Mouse (Mus musculus): ENCODE results near the gene Reep1. TPM values are rescaled to one million over a fixed set of nuclear protein-coding genes. Genes with fewer than 3 reads are reported as not detected.
A peak's percentile ranks its signal among the peaks of the same experiment; 100 is the strongest.

Gene Reep1
- 326 and 374 TPM in 2 replicates for polyA plus RNA-seq (2014; fragmentation: Nextera tagmentation; extraction: Ambion mirVana)

GRCm38 (mm10) chr6:71707511-71708501 is at the start of gene Reep1:
Reep1 (plus strand) TSS chr6:71707561.
- no peaks in the 10 kb centered on the region for H3K9me3 ChIP-seq (ENCODE audit: control insufficient read depth, low read length)
- H3K4me2 ChIP-seq (replicated peaks): peak within 1 kb of the TSS; percentile 88
- H3K36me3 ChIP-seq (replicated peaks; ENCODE audit: control insufficient read depth, insufficient read depth): 0 out of 2 replicates have a peak, but pooled peaks cover 2% of the 10 kb centered on the region
- peak within 1 kb of the TSS; percentile 94 for H3K27ac ChIP-seq
- peak within 1 kb of the TSS; percentile 85 for H3K9ac ChIP-seq
- under 1% methylated on average over 63 of the region's 91 CpGs for WGBS
- ATAC-seq (ENCODE audit: low FRiP score) (peak; percentile 90), DNase-seq (ENCODE audit: low spot score) (peak; percentile 73)
- no peaks in the 10 kb centered on the region for H3K27me3 ChIP-seq (ENCODE audit: control insufficient read depth, insufficient read depth, low read length)
- peak within 1 kb of the TSS; percentile 81 for H3K4me3 ChIP-seq (replicated peaks; ENCODE audit: low read length)
- H3K4me1 ChIP-seq (replicated peaks; ENCODE audit: control insufficient read depth, insufficient read depth, low read length): peaks cover 13% of the 10 kb centered on the region; the same call in 1 of the 2 replicates

DNA sequence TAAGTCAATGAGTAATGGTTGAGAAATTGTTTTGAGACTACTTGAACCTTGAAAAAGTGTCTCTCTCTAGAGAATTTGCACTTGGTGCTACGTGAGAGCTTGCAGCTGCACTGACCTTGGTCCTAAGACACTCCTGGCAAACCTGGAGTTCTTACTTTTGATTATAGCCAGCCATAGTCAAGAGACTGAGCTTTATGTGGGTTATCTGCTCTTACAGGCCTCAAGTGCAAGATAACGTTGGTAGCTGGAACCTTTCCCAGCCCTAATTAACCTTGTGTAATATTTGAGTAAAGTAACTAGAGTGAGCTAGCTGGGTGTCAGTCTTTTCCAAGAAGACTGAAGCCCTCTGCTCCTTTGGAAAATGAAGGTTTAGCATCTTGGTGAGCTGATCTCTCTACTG is 49.1 kb upstream of the Reep1 start:
- no peak overlapping the region for H3K4me3 ChIP-seq (replicated peaks; ENCODE audit: low read length)
- no peaks in the 10 kb centered on the region for H3K27me3 ChIP-seq (ENCODE audit: control insufficient read depth, insufficient read depth, low read length)
- no peaks in the 10 kb centered on the region for H3K4me1 ChIP-seq (replicated peaks; ENCODE audit: control insufficient read depth, insufficient read depth, low read length)
- no peaks in the 10 kb centered on the region for H3K36me3 ChIP-seq (replicated peaks; ENCODE audit: control insufficient read depth, insufficient read depth)
- H3K9me3 ChIP-seq (ENCODE audit: control insufficient read depth, low read length): no peaks in the 10 kb centered on the region
- DNase-seq (ENCODE audit: low spot score) (no peak), ATAC-seq (ENCODE audit: low FRiP score) (no peak)
- 85% methylated on average over 2 of the region's 2 CpGs for WGBS
- no peak overlapping the region for H3K9ac ChIP-seq
- H3K4me2 ChIP-seq (replicated peaks): no peak overlapping the region
- H3K27ac ChIP-seq: no peak overlapping the region

DNA sequence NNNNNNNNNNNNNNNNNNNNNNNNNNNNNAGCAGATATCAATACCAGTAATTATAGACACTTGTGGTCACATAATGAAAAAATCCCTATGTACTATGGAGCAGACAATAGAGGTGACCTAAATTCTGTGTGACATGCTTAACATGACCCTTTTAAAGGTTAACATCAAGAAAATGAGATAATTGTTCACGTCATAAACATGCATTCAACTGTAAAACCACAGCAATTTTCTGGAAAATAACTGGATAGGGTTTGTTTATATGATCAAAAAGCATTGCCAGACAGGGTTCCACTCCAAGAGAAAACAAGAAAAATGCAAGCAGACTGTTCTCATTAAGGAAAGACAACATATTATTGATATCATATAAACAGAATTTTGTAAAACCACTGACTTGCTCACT is 42.9 kb upstream of the Reep1 start:
- no peak for DNase-seq (ENCODE audit: low spot score)
- no peak overlapping the region for H3K4me2 ChIP-seq (replicated peaks)
- no peak overlapping the region for H3K9ac ChIP-seq
- no peaks in the 10 kb centered on the region for H3K9me3 ChIP-seq (ENCODE audit: control insufficient read depth, low read length)
- ATAC-seq (ENCODE audit: low FRiP score): no peak
- no peak overlapping the region for H3K27ac ChIP-seq
- WGBS: 71% methylated on average over 1 of the region's 1 CpGs
- H3K27me3 ChIP-seq (ENCODE audit: control insufficient read depth, insufficient read depth, low read length): no peaks in the 10 kb centered on the region
- H3K36me3 ChIP-seq (replicated peaks; ENCODE audit: control insufficient read depth, insufficient read depth): no peaks in the 10 kb centered on the region
- H3K4me1 ChIP-seq (replicated peaks; ENCODE audit: control insufficient read depth, insufficient read depth, low read length): no peaks in the 10 kb centered on the region
- no peak overlapping the region for H3K4me3 ChIP-seq (replicated peaks; ENCODE audit: low read length)

DNA sequence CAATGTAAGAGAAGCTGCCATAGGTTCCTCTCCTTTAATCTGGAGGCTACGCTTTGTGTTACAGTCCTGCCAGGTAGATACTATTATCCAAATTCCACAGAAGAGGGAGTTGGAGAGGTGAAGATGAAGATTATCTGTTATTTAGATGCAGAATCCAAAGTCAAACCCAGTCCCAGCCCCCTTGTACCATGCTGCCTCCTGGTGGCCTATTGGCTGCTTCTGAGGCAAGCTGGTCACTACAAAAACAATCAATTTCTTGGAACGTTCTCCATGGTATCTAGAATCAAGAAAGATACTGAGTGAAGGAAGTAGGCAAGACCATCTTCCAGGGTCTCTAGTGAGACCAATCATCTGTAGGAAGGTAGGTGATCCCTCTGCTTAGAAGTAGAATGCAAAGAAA is 34.2 kb upstream of the Reep1 start:
- Histone ChIP-seq H3K27ac (no peak overlapping the region), H3K9me3 (ENCODE audit: control insufficient read depth, low read length) (no peaks in the 10 kb centered on the region), H3K4me3 (replicated peaks; ENCODE audit: low read length) (no peak overlapping the region), H3K36me3 (replicated peaks; ENCODE audit: control insufficient read depth, insufficient read depth) (no peaks in the 10 kb centered on the region), H3K4me1 (replicated peaks; ENCODE audit: control insufficient read depth, insufficient read depth, low read length) (no peaks in the 10 kb centered on the region), H3K4me2 (replicated peaks) (no peak overlapping the region), H3K27me3 (ENCODE audit: control insufficient read depth, insufficient read depth, low read length) (no peaks in the 10 kb centered on the region), H3K9ac (no peak overlapping the region)
- no peak for DNase-seq (ENCODE audit: low spot score)
- WGBS: 72% methylated on average over 2 of the region's 2 CpGs
- no peak for ATAC-seq (ENCODE audit: low FRiP score)

DNA sequence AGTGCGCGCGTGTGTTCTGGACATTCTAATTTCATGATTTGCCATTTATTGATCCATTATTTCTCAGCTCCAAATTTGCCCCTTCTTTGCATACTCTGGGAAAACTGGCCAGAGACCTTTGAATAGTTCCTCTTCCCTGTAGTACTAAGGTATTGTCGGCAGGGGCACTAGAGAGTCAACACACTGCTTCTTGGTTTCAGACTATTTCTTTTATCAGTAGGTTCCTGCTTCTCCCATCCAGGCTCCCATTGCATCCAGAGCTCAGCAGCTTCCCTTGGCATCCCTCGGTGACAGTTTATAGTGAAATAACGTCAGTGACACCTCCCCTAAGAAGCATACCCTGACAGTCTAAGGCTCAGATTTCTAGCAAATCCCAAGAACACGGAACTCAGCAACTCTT is 28.5 kb upstream of the Reep1 start:
- no peak overlapping the region for H3K27ac ChIP-seq
- H3K9me3 ChIP-seq (ENCODE audit: control insufficient read depth, low read length): no peaks in the 10 kb centered on the region
- no peak overlapping the region for H3K9ac ChIP-seq
- DNase-seq (ENCODE audit: low spot score) (no peak), ATAC-seq (ENCODE audit: low FRiP score) (no peak)
- no peak overlapping the region for H3K4me2 ChIP-seq (replicated peaks)
- 62% methylated on average over 7 of the region's 7 CpGs for WGBS
- H3K4me1 ChIP-seq (replicated peaks; ENCODE audit: control insufficient read depth, insufficient read depth, low read length): no peaks in the 10 kb centered on the region
- H3K4me3 ChIP-seq (replicated peaks; ENCODE audit: low read length): no peak overlapping the region
- no peaks in the 10 kb centered on the region for H3K27me3 ChIP-seq (ENCODE audit: control insufficient read depth, insufficient read depth, low read length)
- H3K36me3 ChIP-seq (replicated peaks; ENCODE audit: control insufficient read depth, insufficient read depth): no peaks in the 10 kb centered on the region

DNA sequence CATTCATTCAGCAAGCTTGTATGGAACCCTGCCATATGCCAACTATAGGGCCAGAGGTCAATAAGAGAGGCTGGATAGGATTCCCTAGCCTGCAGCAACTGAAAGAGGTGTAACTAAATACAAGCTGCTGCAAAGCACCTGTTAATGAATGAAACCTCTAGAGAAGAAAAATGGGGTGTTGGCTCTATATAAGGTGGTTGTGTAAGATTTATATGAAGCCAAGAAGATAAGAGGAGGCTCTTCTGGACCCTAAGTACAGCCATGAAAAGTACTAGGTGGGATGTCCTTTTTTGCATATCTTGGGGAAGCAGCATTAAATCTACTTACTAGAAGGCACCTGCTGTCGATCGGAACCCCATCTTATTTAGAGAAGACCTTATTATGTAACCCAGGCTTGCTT is 12.2 kb upstream of the Reep1 start:
- ATAC-seq (ENCODE audit: low FRiP score): no peak

GRCm38 (mm10) chr6:71695599-71695998 is 11.8 kb upstream of the Reep1 start:
- ATAC-seq (ENCODE audit: low FRiP score) (no peak), DNase-seq (ENCODE audit: low spot score) (no peak)
- Histone ChIP-seq H3K9ac (no peak overlapping the region), H3K36me3 (replicated peaks; ENCODE audit: control insufficient read depth, insufficient read depth) (no peaks in the 10 kb centered on the region), H3K27ac (no peak overlapping the region), H3K4me2 (replicated peaks) (no peak overlapping the region), H3K9me3 (ENCODE audit: control insufficient read depth, low read length) (no peaks in the 10 kb centered on the region), H3K4me3 (replicated peaks; ENCODE audit: low read length) (no peak overlapping the region), H3K4me1 (replicated peaks; ENCODE audit: control insufficient read depth, insufficient read depth, low read length) (no peaks in the 10 kb centered on the region), H3K27me3 (ENCODE audit: control insufficient read depth, insufficient read depth, low read length) (no peaks in the 10 kb centered on the region)
- 79% methylated on average over 3 of the region's 3 CpGs for WGBS

More for the DNA sequence above, 12.2 kb upstream of the Reep1 start:
- no peak for DNase-seq (ENCODE audit: low spot score)
- H3K9me3 ChIP-seq (ENCODE audit: control insufficient read depth, low read length): no peaks in the 10 kb centered on the region
- no peaks in the 10 kb centered on the region for H3K36me3 ChIP-seq (replicated peaks; ENCODE audit: control insufficient read depth, insufficient read depth)
- no peak overlapping the region for H3K27ac ChIP-seq
- no peak overlapping the region for H3K4me2 ChIP-seq (replicated peaks)
- H3K9ac ChIP-seq: no peak overlapping the region
- 95% methylated on average over 2 of the region's 2 CpGs for WGBS
- no peaks in the 10 kb centered on the region for H3K27me3 ChIP-seq (ENCODE audit: control insufficient read depth, insufficient read depth, low read length)
- no peak overlapping the region for H3K4me3 ChIP-seq (replicated peaks; ENCODE audit: low read length)
- H3K4me1 ChIP-seq (replicated peaks; ENCODE audit: control insufficient read depth, insufficient read depth, low read length): no peaks in the 10 kb centered on the region

GRCm38 (mm10) chr6:71706871-71707270 is 490 bp upstream of the Reep1 start:
- Histone ChIP-seq H3K27me3 (ENCODE audit: control insufficient read depth, insufficient read depth, low read length) (no peaks in the 10 kb centered on the region), H3K4me2 (replicated peaks) (peak overlapping the region; percentile 88), H3K36me3 (replicated peaks; ENCODE audit: control insufficient read depth, insufficient read depth) (0 out of 2 replicates have a peak, but pooled peaks cover 2% of the 10 kb centered on the region), H3K9me3 (ENCODE audit: control insufficient read depth, low read length) (no peaks in the 10 kb centered on the region), H3K9ac (peak overlapping the region; percentile 85; the same call in 1 of the 2 replicates), H3K4me1 (replicated peaks; ENCODE audit: control insufficient read depth, insufficient read depth, low read length) (peaks cover 13% of the 10 kb centered on the region; the same call in 1 of the 2 replicates), H3K4me3 (replicated peaks; ENCODE audit: low read length) (peak overlapping the region; percentile 81; the same call in 1 of the 2 replicates), H3K27ac (no peak overlapping the region)
- no peak for DNase-seq (ENCODE audit: low spot score)
- WGBS: 66% methylated on average over 12 of the region's 12 CpGs
- no peak for ATAC-seq (ENCODE audit: low FRiP score)

- H3K4me3 ChIP-seq (replicated peaks; ENCODE audit: low read length): peak overlapping the region; percentile 81
- peak overlapping the region; percentile 85 for H3K9ac ChIP-seq
- H3K27me3 ChIP-seq (ENCODE audit: control insufficient read depth, insufficient read depth, low read length): no peaks in the 10 kb centered on the region
- 0% methylated on average over 3 of the region's 3 CpGs for WGBS
- DNase-seq (ENCODE audit: low spot score) (no peak), ATAC-seq (ENCODE audit: low FRiP score) (peak; percentile 15; the same call in 1 of the 2 replicates)
- peaks cover 13% of the 10 kb centered on the region; the same call in 1 of the 2 replicates for H3K4me1 ChIP-seq (replicated peaks; ENCODE audit: control insufficient read depth, insufficient read depth, low read length)
- H3K9me3 ChIP-seq (ENCODE audit: control insufficient read depth, low read length): no peaks in the 10 kb centered on the region
- peak overlapping the region; percentile 94 for H3K27ac ChIP-seq
- H3K36me3 ChIP-seq (replicated peaks; ENCODE audit: control insufficient read depth, insufficient read depth): 0 out of 2 replicates have a peak, but pooled peaks cover 2% of the 10 kb centered on the region
- peak overlapping the region; percentile 88 for H3K4me2 ChIP-seq (replicated peaks)
These were observed 1.2 kb downstream of the Reep1 start for GRCm38 (mm10) chr6:71708528-71708927.
